Mouse (Mus musculus) liver (tissue): ENCODE data around the gene Hoxa11.

Source experiments
- DNase-seq: peaks from one replicate; pipeline ENCODE4 v3.0.0-alpha.2; 2020; ENCODE audit warnings: mixed read lengths

Gene Hoxa11

DNA sequence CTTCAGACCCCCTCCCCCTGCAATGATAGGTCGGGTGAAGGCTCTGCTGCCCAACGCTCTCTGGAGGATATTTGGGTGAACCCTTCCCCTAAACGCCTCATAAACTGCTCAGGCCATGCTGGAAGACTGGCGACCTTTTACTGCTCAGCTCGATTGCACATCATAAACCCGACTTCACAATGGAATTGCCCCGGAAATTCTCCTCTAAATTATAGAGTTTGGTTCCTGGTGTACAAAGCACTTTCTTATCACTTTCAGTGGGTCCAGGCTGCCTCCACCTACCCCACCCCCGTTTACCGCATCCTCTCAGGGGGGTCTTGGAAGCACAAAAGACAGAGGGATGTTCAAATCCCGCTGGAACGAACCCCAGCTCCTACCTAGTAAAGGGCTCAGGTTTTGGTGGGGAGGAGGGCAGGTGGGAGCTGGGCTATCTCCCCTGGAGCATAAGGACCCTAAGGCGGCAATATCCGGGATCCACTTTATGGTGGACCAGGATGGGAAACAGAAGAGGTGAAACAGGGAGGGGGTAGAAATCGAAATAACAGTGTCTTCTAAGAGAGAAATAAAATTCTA, 26.9 kb downstream of the Hoxa11 start:
- DNase-seq = peak; percentile 2

GRCm38 (mm10) chr6:52217895-52218642, 27.5 kb downstream of the Hoxa11 start:
- peak; percentile 3 for DNase-seq

DNA sequence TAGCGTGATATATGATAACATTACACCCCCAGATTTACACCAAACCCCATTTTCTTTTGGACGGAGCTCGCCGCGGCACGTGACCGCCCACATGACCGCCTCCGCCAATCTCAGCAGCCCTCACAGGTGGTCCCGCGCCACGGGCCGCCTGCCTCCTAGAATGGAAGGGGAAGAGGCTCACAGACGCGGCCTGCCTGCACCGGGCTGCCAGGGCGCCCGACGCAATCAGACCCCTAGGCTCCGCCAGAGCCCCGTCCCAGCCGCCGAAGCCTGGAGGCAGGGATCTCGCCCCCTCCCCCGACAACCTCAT, 28.2 kb downstream of the Hoxa11 start:
- peak; percentile 64 for DNase-seq

DNA sequence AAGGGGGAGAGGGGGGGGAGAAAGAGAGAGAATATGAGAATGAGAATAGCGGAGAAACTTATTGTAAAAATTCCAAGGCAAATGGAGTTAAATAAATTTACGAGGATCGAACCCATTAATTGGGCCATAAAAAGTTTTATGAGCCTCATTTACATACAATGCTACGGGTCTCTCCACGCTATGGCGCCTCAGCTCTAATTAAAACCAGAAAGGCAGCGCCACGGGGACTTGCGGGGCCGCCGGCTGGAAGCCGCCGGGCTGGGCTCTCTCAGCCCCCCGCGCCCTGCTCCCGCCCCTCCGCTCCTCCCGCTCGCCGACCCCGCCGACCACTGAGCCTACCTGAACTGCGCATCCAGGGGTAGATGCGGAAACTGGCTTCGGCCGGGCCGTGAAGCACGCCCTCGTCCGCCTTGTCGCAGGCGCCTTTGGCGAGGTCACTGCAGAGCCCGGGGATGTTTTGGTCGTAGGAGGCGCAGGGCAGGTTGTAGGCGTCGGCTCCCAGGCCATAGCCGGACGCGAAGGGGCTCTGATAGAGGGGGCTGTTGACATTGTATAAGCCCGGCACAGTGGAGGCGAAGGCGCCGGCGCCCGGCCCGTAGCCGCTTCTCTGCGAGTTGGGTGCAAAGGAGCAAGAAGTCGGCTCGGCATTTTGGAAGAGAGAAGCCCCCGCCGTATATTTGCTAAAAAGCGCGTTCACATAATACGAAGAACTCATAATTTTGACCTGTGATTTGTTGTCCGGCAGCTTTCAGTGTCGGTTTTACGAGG, 28.7 kb downstream of the Hoxa11 start:
- DNase-seq = peak; percentile 3

GRCm38 (mm10) chr6:52215771-52216535, 29.7 kb downstream of the Hoxa11 start:
- DNase-seq = peak; percentile 2

GRCm38 (mm10) chr6:52215070-52215469, 30.5 kb downstream of the Hoxa11 start:
- DNase-seq = peak; percentile 1

DNA sequence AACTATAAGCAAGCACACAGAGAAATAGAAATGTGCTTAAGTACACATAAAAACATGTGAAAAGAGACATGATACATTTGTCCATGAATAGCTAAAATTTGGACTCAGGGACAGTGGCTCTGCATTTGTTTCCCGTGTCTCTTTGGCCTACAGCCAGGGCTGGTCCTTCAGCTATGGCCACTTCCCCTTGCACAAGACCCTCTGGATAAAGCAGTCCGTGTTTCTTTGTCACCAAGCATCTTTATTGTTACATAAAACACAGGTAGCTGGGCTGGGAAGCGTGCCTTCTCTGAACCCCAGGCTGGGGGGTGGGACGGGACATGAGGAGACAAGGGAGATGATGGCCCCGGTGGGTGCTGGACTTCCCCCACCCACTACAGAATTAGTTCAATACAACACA, 31.3 kb downstream of the Hoxa11 start:
- peak; percentile 1 for DNase-seq

GRCm38 (mm10) chr6:52213119-52213986, 32.3 kb downstream of the Hoxa11 start, which contains the start of the genes Hoxa3 and Gm28308:
Hoxa3 (minus strand) TSS chr6:52213336.
Gm28308 (minus strand) TSS chr6:52213339.
- DNase-seq = peak; percentile 1

DNA sequence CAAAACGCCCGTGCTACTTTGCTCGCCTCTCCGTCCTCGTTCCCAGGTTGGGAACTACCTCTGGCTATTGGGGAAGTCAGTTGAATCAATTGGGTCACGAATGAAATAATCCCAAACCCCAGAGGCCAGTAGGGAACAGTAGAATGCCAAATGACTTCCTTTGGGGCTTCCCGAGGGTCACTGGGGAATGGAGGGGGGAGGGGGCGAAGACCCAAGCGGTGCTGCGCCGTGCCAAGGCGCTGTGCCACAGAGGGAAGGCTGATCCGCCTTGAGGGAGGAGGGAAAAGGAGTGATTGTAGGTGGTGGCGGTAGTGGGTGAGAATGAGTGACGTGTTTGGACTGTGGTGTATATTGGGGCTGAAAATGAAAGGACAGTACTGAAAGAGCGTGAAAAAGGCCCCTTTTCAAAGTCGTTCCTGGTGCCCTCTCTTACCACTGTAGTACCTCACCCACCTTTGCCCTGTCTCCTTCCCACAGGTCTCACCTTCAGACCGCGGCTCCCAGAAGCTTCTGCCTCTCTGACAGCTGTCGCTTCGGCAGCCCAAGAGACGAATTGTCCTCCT, 33.0 kb downstream of the Hoxa11 start:
- no peak for DNase-seq

GRCm38 (mm10) chr6:52211961-52212360, 33.6 kb downstream of the Hoxa11 start:
- DNase-seq = no peak

- peak; percentile 65 for DNase-seq
Observed at GRCm38 (mm10) chr6:52211170-52211935, 34.3 kb downstream of the Hoxa11 start.

DNA sequence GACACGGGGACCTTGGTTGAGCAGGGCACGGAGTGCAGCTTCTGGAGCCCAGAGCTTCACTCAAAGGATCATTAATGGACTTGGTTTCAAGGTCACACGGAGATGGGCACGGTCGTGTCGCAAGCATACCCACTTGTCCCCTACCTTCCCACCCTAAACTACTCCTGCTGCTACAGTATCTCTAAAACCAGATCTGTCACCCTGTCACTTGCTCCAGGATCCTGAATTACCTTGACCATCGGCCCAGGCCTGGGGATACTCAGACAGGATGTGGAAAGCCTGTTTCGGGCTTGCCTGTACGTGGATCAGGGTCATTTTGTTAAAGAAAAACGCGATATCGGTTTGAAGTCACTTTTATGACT, 35.9 kb downstream of the Hoxa11 start:
- no peak for DNase-seq

GRCm38 (mm10) chr6:52208868-52209684, 36.5 kb downstream of the Hoxa11 start:
- no peak for DNase-seq

DNA sequence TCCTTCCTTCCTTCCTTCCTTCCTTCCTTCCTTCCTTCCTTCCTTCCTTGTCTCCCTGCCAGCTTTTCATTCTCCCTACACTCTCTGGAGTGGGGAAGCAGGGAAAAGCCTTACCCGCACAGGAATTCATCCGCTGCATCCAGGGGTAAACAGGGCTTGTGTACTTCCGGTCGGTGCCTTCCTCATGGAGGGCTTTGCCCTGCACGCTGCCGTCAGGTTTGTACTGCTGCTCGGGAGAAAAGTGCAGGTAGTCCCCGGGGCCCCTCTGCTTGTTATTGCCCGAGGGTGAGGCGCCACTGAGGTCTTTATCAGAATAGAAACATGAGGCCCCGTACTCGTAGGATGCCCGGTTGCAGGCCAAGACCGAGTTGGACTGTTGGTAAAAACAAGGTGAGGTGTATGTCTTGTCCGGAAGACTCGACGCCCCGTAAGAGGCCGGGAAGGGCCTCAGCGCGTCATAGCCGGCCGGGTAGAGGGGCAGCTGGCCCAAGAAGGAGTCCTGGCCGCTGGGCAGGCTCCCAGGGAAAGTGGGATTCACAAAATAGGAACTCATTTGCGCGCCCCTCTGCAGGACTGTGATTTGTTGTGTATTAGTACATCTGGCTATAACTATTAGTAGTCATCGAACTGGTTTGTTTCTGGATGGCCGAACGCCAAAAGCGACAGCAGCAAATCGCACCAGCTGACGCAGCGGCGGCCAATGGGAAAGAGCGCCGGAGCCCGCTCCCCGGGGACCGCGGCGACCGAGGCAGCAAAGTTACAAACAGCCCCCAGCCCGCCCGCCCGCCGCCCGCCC, 37.3 kb downstream of the Hoxa11 start, which contains the start of gene Hoxa6:
Gene Hoxa6, minus strand, starts transcription at position 651 of the 796 bp plus-strand sequence.
- no peak for DNase-seq

DNA sequence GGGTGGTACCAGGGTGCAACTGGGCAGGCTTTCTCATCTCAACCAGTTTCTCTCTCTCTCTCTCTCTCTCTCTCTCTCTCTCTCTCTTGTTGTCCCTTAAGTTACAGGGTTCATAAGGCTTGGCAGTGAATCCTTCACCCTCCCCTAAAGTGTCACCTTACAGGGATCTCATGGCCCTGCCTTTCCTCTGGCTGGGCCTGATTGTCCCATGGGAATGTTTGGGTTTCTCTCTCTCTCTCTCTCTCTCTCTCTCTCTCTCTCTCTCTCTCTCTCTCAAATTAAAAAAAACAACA, 38.0 kb downstream of the Hoxa11 start:
- no peak for DNase-seq

- DNase-seq = no peak
Observed at GRCm38 (mm10) chr6:52206882-52207683, 38.5 kb downstream of the Hoxa11 start.

- DNase-seq = no peak
Observed at GRCm38 (mm10) chr6:52205638-52206621, 39.7 kb downstream of the Hoxa11 start.
